Mouse (Mus musculus) MEL (cell line): ENCODE measurements at regions not wholly inside any gene's neighbourhood (a gene's known extent, or its start where the extent isn't known, plus 50 kb on each side); places are given as distances from the start of the nearest gene placed in this dataset.

Source experiments
- DNase-seq: peaks from one replicate; pipeline ENCODE4 v3.0.0; 2011; ENCODE audit warnings: low read depth, low spot score
- H3K27ac ChIP-seq: 2 replicates; pipeline ENCODE4 v1.5.1; 2012; ENCODE audit warnings: low read depth, mild to moderate bottlenecking, control low read depth, low read length, moderate library complexity; ENCODE audit not compliant: control insufficient read depth
- H3K27me3 ChIP-seq, 2 experiments: fragments of 150-350 bp in 1 of 2; sonication (generic) in 1 of 2; 2 replicates each; pipeline ENCODE4 v1.6.1; 2012; ENCODE audit warnings: low read length in 2 of 2, mild to moderate bottlenecking in 2 of 2, improper control_type of control experiment in 1 of 2, moderate library complexity in 1 of 2; ENCODE audit not compliant: insufficient read depth in 2 of 2, control insufficient read depth in 1 of 2
- H3K36me3 ChIP-seq, 2 experiments: 2 replicates each; pipeline ENCODE4 v1.6.1; 2012 to 2014; ENCODE audit warnings: low read length in 2 of 2, improper control_type of control experiment in 1 of 2, inconsistent platforms in 1 of 2, mild to moderate bottlenecking in 1 of 2; ENCODE audit not compliant: insufficient read depth in 2 of 2, control insufficient read depth in 1 of 2
- H3K4me1 ChIP-seq, 2 experiments: fragments of 150-350 bp in 1 of 2; sonication (generic) in 1 of 2; 2 replicates each; pipeline ENCODE4 v1.6.1; 2012; ENCODE audit warnings: low read length in 2 of 2, improper control_type of control experiment in 1 of 2, mild to moderate bottlenecking in 1 of 2; ENCODE audit not compliant: insufficient read depth in 2 of 2, control insufficient read depth in 1 of 2
- H3K4me3 ChIP-seq, 2 experiments: fragments of 150-350 bp in 1 of 2; sonication (generic) in 1 of 2; 2 replicates each; pipeline ENCODE4 v1.5.1; 2012; ENCODE audit warnings: low read depth in 2 of 2, low read length in 2 of 2, mild to moderate bottlenecking in 2 of 2, moderate library complexity in 2 of 2, control low read depth in 1 of 2, improper control_type of control experiment in 1 of 2; ENCODE audit not compliant: control insufficient read depth in 1 of 2, insufficient read depth in 1 of 2
- H3K79me2 ChIP-seq: 2 replicates; pipeline ENCODE4 v1.6.1; 2012; ENCODE audit warnings: mild to moderate bottlenecking, low read length, moderate library complexity; ENCODE audit not compliant: control insufficient read depth, poor library complexity, insufficient read depth
- H3K9ac ChIP-seq: 2 replicates; pipeline ENCODE4 v1.6.1; 2012; ENCODE audit warnings: low read depth, mild to moderate bottlenecking, control low read depth, low read length, moderate library complexity; ENCODE audit not compliant: control insufficient read depth, poor library complexity, severe bottlenecking
- H3K9me3 ChIP-seq: fragments of 150-350 bp; sonication (generic); replicated peaks from 2 replicates; pipeline ENCODE4 v1.6.1; 2012; ENCODE audit warnings: mild to moderate bottlenecking, low read length, improper control_type of control experiment, moderate library complexity; ENCODE audit not compliant: insufficient read depth
- BHLHE40 ChIP-seq: IDR thresholded peaks from 2 replicates; pipeline ENCODE4 v1.6.1; 2012; ENCODE audit warnings: low read depth, mild to moderate bottlenecking, inconsistent platforms, low read length, improper control_type of control experiment, borderline replicate concordance
- CHD1 ChIP-seq: IDR thresholded peaks from 2 replicates; pipeline ENCODE4 v1.6.1; 2012; ENCODE audit warnings: low read depth, mild to moderate bottlenecking, inconsistent platforms, low read length, improper control_type of control experiment
- CHD2 ChIP-seq: IDR thresholded peaks from 2 replicates; pipeline ENCODE4 v1.6.1; 2011; ENCODE audit warnings: low read length, improper control_type of control experiment
- ETS1 ChIP-seq: IDR thresholded peaks from 2 replicates; pipeline ENCODE4 v1.6.1; 2012; ENCODE audit warnings: low read depth, mild to moderate bottlenecking, inconsistent platforms, low read length, improper control_type of control experiment, moderate library complexity
- JUND ChIP-seq: IDR thresholded peaks from 2 replicates; pipeline ENCODE4 v1.6.1; 2011; ENCODE audit warnings: low read depth, mild to moderate bottlenecking, improper control_type of control experiment, low read length
- MAFK ChIP-seq: IDR thresholded peaks from 2 replicates; pipeline ENCODE4 v1.6.1; 2011; ENCODE audit warnings: low read depth, mild to moderate bottlenecking, low read length, improper control_type of control experiment, borderline replicate concordance
- MEF2A ChIP-seq: IDR thresholded peaks from 2 replicates; pipeline ENCODE4 v1.6.1; 2014; ENCODE audit warnings: low read depth, mild to moderate bottlenecking, inconsistent platforms, low read length, improper control_type of control experiment; ENCODE audit not compliant: poor library complexity, insufficient replicate concordance, severe bottlenecking; ENCODE audit errors: extremely low read depth
- MXI1 ChIP-seq: IDR thresholded peaks from 2 replicates; pipeline ENCODE4 v1.6.1; 2011; ENCODE audit warnings: mild to moderate bottlenecking, low read depth, low read length, improper control_type of control experiment
- MYC ChIP-seq: IDR thresholded peaks from 2 replicates; pipeline ENCODE4 v1.6.1; 2011; ENCODE audit warnings: low read depth, mild to moderate bottlenecking, low read length, improper control_type of control experiment, moderate library complexity
- NRF1 ChIP-seq: IDR thresholded peaks from 2 replicates; pipeline ENCODE4 v1.6.1; 2014; ENCODE audit warnings: low read depth, mild to moderate bottlenecking, inconsistent platforms, low read length, improper control_type of control experiment, moderate library complexity; ENCODE audit not compliant: poor library complexity, insufficient read depth, severe bottlenecking
- POLR2A ChIP-seq, 2 experiments: IDR thresholded peaks; 2 replicates each; pipeline ENCODE4 v1.6.1; 2011 to 2012; ENCODE audit warnings: low read length in 2 of 2, mild to moderate bottlenecking in 2 of 2, control low read depth in 1 of 2, improper control_type of control experiment in 1 of 2, low read depth in 1 of 2, moderate library complexity in 1 of 2; ENCODE audit not compliant: control insufficient read depth in 1 of 2, insufficient read depth in 1 of 2, poor library complexity in 1 of 2
- RCOR1 ChIP-seq: IDR thresholded peaks from 2 replicates; pipeline ENCODE4 v1.6.1; 2012; ENCODE audit warnings: low read depth, mild to moderate bottlenecking, inconsistent platforms, low read length, improper control_type of control experiment
- USF2 ChIP-seq, 2 experiments: IDR thresholded peaks; 2 replicates each; pipeline ENCODE4 v1.6.1; 2011 to 2012; ENCODE audit warnings: improper control_type of control experiment in 2 of 2, low read length in 2 of 2, borderline replicate concordance in 1 of 2, inconsistent platforms in 1 of 2, low read depth in 1 of 2, mild to moderate bottlenecking in 1 of 2; ENCODE audit not compliant: insufficient read depth in 1 of 2
- ZKSCAN1 ChIP-seq: IDR thresholded peaks from 2 replicates; pipeline ENCODE4 v1.6.1; 2012; ENCODE audit warnings: low read depth, mild to moderate bottlenecking, inconsistent platforms, low read length, improper control_type of control experiment, moderate library complexity
- ZMIZ1 ChIP-seq: IDR thresholded peaks from 2 replicates; pipeline ENCODE4 v1.6.1; 2012; ENCODE audit warnings: low read depth, mild to moderate bottlenecking, inconsistent platforms, low read length, improper control_type of control experiment, moderate library complexity
- ZNF384 ChIP-seq: IDR thresholded peaks from 2 replicates; pipeline ENCODE4 v1.6.1; 2012; ENCODE audit warnings: low read depth, mild to moderate bottlenecking, inconsistent platforms, low read length, improper control_type of control experiment

DNA sequence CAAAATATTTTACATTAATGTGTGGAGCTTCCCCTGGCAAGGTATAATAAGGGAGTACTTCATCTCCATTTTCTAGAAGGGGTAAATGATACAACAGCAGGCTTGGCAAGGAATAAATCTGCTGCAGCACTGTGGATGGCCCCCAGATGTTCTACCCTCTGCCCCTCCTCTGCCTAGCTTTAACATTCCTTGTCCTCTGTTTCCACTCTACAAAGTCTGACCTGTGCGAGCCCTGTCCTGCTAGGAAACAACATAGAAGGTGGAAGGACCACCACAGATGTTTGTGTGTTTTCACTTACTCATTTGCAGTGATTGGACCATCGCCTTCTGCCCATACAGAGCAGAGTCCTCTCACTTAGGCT, 604.4 kb upstream of the Fam92a start:
- Histone ChIP-seq H3K36me3 (no peaks in the 10 kb centered on the region), H3K9me3 (no peaks in the 10 kb centered on the region), H3K9ac (no peak overlapping the region), H3K4me3 (no peak overlapping the region), H3K4me1 (no peaks in the 10 kb centered on the region), H3K27me3 (no peaks in the 10 kb centered on the region), H3K79me2 (no peaks in the 10 kb centered on the region), H3K27ac (no peak overlapping the region)
- no peak for DNase-seq
- TF ChIP-seq MYC, result no peak
- no peak for TF ChIP-seq MEF2A
- no peak for TF ChIP-seq ZMIZ1
- no peak for TF ChIP-seq CHD2
- TF ChIP-seq, all 39 proteins: peak for 0

DNA sequence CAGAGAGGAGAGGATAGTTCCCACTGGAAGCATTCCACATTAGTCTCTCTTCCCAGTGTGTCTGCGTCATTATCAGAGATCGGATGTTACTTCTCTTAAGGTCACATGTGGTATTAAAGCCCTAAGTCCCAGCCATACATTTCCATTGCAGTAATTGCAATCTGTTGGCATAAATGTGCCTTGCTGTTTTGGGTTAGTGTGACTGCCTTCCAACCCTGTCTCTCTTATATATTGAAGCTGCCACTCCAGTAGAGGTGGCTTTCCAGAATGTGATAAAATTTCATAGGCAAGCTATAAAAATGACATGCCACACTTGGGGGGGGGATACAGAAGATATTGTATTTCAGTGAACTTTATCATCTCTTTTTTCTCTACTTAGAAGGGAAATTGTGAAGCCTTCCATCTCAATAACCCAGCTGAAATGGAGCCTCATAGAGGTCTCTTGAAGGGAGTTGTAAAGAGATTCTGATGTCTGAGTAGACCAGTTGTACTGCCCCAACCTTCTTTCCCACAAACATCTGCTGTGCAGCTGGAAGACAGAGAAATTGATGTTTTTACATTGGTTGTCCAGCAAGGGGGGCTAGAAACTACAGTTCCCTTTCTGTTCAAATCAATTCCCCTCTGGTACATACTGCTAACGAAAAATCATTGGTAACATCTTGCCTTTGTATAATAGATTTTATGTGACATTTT, 603.9 kb upstream of the Fam92a start:
- Histone ChIP-seq H3K27ac (no peak overlapping the region), H3K9ac (no peak overlapping the region), H3K79me2 (no peaks in the 10 kb centered on the region), H3K4me3 (no peak overlapping the region), H3K9me3 (no peaks in the 10 kb centered on the region), H3K36me3 (no peaks in the 10 kb centered on the region), H3K27me3 (no peaks in the 10 kb centered on the region), H3K4me1 (no peaks in the 10 kb centered on the region)
- no peak for DNase-seq
- TF ChIP-seq POLR2A (IDR thresholded peaks at IDR 0.05; ENCODE audit: control insufficient read depth in 1 of 2, insufficient read depth in 1 of 2, low read depth in 1 of 2, low read length in 2 of 2, poor library complexity in 1 of 2), result no peak
- no peak for TF ChIP-seq CHD1
- no peak for TF ChIP-seq RCOR1
- no peak for TF ChIP-seq JUND
- no peak for TF ChIP-seq BHLHE40
- TF ChIP-seq ETS1, result no peak
- no peak for TF ChIP-seq MXI1
- TF ChIP-seq MEF2A, result no peak
- TF ChIP-seq NRF1, result no peak
- TF ChIP-seq ZKSCAN1, result no peak
- TF ChIP-seq USF2 (IDR thresholded peaks at IDR 0.05; ENCODE audit: borderline replicate concordance in 1 of 2, insufficient read depth in 1 of 2, low read depth in 1 of 2, low read length in 2 of 2), result no peak
- no peak for TF ChIP-seq ZNF384
- no peak for TF ChIP-seq MAFK
